Mouse (Mus musculus) c-Kit-positive CD71-negative TER-119-negative erythroid progenitor cells, embryonic 14.5 days (primary cell): Measurements from ENCODE around the gene Rpl31.

Source experiments
- DNase-seq: peaks from one replicate; pipeline ENCODE4 v3.0.0-alpha.2; 2013; ENCODE audit warnings: low read depth

Gene Rpl31

GRCm38 (mm10) chr1:39367601-39368266, at the start of gene Rpl31:
Gene Rpl31, plus strand, starts transcription at chr1:39367842.
- peak; percentile 81 for DNase-seq

- no peak for DNase-seq
Observed at GRCm38 (mm10) chr1:39317935-39318334, 49.7 kb upstream of the Rpl31 start.

DNA sequence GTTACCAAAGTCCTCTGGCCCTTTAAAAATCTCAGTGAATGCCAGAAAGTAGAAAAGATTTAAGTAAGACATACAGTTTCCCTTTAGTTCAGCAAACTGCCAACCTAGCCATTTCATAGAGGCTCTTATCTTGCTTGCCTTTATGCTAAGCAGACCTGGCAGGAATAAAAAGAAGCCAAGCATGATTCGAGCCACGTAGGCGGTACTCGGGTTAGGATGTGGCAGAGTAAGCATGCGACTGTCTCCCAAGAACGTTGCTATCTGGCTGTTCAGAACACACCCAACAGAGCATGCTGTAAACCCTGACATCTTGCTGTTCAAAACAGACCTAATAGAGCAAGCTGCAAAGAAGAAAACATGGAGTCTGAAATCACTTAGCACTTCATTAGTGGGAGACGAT, 48.8 kb upstream of the Rpl31 start:
- no peak for DNase-seq

- no peak for DNase-seq
Observed at GRCm38 (mm10) chr1:39321954-39322353, 45.7 kb upstream of the Rpl31 start.

DNA sequence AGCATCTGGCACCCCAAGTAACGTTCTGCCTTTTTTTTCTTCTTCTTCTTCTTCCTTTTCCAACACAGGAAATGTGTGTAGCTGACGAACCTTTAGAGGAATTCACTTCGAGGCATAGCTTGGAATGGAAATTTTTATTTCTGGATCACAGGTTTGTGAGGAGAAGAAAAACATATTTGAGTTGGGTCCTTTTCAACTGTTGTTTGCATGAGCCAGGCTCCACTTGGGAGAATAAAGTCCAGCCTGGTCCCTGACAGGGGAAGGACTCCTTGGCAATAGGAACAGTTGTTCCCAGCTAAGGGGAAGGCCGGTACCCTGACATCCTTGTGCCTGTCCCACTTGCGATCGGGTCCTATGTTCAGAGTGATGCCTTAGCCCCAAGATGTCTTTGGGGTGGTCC, 42.4 kb upstream of the Rpl31 start:
- no peak for DNase-seq

DNA sequence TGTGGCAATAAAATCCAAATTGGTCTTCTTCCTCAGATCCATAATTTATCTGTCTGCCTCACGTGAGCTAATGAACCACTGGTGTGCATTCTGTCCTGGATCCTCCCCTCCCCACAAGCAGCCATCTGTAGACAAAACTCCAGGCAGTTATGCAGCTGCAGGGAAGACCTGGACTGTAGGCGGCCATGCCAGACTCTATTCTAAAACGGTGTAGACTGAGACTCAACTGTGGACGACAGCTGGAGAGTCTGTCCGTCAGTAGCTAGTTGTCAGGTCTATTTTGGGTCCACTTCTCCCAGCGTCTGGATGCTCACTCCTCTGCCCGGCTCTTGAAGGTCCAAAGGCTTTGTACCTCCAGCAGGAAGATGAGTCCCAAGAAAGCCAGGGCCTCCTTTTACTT, 40.1 kb upstream of the Rpl31 start:
- DNase-seq, result no peak

DNA sequence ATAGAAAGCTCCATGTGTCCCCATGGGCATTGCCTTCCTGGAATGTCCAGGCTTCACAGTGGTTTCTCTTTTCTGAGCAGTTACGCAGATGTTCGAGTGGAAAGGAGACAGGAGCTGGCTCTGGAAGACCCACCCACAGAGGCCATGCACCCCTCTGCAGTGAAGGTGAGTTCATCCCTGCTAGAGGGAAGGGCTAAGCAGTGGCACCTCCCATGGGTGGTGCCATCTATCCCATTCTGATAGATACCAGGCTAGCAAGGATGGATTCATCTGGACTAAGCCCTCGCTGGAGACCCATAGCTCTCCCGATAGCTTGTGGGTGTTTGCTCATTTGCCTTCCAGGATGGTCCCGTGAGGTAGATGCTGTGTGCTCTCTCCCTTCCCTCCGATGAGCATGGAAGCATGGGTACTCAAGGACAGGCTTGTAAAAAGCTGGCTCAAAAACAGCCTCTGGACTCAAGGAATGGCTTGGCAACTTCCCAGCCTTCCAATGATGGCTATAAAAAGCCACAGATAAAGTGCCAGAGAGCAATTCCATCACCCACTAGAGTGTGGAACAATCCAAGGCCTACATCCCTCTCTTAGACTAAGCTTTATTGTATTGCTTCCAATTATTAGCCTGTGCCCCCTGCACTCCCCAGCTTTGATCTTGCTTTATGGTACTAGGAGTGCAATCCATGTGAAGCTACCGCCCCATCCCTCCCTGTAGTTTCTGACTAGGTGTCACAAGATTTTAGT, 36.6 kb upstream of the Rpl31 start:
- no peak for DNase-seq

DNA sequence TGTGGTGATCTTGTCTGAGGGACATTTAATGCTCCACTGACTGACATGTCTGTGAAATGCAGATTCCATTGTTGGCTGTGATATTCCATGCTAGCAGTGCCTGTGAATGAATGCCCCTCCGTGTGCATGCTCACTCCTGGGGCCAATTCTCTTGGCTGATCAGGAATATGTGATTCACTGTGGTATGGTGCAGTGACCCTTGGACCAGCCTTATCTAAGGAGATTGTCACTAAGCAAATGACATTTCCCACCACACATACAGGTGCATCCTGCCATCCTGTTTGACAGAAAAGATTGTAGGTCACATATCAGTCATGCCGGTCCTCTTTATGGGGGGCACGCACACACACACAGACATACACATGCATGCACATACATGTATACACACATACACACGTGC, 35.2 kb upstream of the Rpl31 start:
- no peak for DNase-seq

DNA sequence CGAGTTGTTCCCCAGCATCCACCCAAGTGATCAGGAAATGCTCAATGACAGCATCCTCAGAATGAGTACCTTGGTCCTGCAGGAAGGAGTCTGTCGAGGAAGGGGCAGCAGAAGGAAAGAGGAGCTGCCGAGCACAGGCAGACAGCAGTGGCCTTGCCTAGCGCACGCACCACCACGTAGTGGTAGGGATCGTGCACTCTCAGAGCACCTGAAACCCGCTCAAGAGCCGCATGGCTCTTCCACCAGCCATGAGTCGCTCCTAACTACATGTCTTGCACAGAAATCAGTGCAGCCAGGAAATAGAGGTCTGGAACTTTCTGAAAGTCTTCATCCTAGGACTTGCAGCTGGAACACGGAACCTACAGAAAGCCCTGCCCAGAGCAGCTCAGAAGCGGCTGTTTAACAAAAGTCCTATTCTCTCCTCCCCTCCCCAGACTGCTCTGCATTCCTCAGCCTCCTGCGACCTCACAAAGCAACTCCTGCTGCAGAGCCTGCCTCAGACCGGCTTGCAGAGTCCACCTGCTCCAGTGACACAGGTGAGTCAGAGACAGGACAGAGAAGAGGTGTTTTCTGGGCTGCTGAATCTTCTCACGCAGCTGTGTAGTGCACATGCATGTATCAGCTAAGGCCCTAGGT, 32.0 kb upstream of the Rpl31 start:
- no peak for DNase-seq

DNA sequence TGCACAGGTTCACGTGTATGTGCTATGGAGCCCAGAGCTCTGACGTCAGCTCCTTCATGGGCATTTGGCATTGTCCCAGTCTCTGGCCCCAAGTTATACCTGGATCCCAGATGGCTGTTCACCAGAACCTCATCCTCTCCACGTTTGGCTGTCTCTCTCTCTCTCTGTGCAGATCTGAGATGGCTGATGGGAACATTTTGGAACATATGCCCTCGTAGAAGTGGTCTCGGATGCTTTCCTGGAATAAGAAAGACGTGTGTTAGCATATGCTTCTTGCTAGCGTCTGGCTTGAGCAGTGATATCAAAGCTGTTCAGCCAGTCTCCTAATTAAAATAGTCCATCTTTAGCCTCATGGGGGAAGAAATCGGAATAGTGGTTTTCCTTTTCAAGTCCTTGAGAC, 30.9 kb upstream of the Rpl31 start:
- DNase-seq, result no peak

- DNase-seq, result no peak
Observed at GRCm38 (mm10) chr1:39338831-39339230, 28.8 kb upstream of the Rpl31 start.

DNA sequence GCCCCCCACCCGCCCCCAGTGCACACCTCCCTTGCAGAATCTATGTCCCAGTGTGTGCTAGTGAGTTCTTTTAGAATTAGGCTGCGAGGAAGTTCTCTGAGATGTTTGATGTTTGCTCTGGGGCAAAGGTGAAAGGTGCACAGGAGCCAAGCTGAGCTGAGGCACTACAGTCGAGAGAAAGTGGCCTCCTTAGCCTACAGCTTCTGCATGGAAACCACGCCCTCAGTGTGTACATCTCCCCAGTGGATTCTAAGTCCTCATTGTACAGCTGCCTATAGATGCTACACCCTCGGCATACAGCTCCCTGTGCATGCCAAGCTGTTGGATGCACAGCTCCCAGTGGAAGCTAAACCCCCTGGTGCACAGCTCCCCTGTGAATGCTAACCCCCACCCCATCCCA, 28.2 kb upstream of the Rpl31 start:
- DNase-seq, result no peak

DNA sequence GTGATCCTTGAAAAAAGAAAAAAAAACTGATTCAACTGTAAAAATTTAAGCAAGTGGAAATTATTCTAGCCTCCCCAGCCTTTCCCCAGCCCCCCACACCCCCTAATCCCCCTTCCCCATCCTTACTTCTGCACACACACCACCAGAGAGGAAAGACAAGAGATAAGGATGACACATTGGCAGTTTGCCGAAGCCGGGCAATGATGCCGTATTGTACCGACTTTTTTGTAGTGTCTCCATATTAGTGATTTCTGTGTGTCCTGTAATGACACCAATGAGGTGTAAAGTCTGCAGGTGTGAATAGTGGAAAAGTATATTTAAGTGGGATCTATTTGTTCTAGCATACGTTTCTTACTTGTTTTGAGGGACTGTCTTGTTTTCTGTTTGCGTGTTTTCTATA, 27.5 kb upstream of the Rpl31 start:
- DNase-seq, result no peak

- DNase-seq, result peak; percentile 28
Observed at GRCm38 (mm10) chr1:39340647-39341046, 27.0 kb upstream of the Rpl31 start.

DNA sequence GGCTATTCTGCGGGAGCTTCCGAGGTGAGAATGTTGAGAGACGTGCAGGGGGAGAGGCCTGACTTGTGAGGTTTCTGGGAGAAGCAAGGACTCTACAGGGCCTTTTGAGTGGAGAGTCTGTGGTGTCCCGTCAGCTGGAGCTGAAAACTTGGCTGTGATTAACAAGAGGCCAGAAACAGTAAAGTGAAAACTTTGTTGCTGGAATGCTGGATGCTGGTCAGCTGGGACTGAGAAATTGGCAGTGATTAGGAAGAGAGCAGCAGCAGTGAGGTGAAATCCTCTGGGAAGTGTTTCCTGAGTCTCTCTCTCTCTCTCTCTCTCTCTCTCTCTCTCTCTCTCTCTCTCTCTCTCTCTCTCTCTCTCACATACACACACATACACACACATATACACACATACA, 25.8 kb upstream of the Rpl31 start:
- no peak for DNase-seq

DNA sequence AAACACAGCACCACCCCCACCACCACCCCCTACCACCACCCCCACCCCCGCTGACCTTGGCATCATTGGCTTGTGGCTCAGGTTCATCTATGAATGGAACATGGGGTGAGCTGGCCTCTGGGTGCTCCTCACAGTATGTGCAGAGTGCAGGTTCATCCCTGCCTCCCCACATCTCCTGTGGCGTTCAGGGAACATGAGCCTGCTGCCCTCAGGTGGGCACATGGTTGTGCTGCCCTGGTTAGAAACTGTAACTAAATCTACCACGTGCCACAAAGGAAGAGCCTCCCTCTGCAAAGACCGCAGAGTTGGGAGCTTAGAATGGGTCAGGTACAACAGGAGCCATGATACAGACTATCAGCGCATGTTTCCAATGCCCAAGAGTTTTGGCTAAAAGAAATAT, 24.4 kb upstream of the Rpl31 start:
- no peak for DNase-seq

DNA sequence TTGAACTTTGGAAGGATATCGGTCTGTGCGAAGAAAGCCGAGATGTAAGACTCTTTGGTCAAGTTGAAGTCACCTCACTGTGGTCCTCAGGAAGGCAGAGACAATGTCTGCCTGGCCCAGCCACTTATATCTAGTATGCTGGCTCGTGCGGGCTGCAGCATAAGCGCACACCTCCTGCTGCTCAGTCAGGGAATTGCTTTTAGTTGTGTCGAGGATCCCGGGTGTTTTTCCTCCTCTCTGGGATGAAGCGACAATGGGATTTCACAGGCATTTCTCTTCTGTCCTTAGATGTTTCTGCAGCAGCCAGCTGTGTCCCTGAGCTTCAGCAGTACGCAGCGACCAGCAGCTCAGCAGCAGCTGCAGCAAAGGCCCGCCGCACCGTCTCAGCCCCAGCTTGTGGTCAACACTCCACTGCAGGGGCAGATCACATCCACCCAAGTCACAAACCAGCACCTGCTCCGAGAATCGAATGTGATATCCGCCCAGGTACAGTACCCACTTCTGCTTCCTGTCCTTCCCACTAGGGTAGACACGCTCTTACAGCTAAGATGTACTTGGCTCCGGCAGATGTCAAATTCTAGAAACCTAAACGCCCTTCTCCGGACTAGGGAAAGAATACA, 22.6 kb upstream of the Rpl31 start:
- no peak for DNase-seq

DNA sequence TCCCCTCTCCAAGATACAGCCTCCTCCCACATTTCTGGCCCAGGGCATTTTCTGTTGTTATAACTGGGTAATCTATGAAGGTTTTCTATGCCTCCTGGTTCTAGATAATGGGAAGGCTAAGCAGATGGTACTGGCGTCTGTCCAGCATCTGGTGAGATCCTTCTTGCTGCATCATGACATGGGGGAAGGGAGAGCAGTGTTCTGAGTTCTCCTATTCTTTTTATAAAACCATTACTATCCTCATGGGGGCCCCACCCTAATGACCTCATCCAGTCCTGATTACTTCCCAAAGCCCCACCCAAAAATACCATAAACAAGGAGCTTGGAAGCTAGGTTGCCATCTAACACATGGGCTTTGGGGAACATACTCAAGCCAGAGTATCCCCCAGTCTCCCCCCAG, 18.6 kb upstream of the Rpl31 start:
- no peak for DNase-seq

DNA sequence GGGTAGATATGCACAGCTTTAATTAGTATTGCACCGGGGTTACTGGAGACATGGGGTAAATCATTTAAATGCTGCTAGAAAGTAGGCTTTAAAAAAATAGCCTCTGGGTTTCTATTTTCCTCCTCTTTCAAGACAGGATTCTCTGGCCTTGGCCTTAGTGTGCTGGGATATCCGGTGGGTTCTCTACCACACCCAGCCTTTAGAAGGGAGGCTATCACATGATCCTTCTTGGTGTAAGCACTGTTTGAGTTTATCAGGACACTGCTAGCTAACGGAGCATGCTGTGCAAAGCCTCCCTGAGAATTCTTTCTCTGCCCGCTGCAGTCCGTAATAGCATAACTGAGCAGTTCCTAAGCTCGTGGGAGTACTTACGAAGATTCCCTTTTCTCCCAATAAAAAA, 18.2 kb upstream of the Rpl31 start:
- no peak for DNase-seq

- DNase-seq, result no peak
Observed at GRCm38 (mm10) chr1:39361754-39362514, 5.7 kb upstream of the Rpl31 start.

GRCm38 (mm10) chr1:39362515-39362893, 5.1 kb upstream of the Rpl31 start:
- no peak for DNase-seq

- no peak for DNase-seq
Observed at GRCm38 (mm10) chr1:39365562-39365961, 2.1 kb upstream of the Rpl31 start.
